Mouse (Mus musculus) liver, adult 2 months (tissue): Measurements from ENCODE around the gene Zfp523. TPM values are rescaled to one million over a fixed set of nuclear protein-coding genes. Genes with fewer than 3 reads are reported as not detected.
A peak's percentile ranks its signal among the peaks of the same experiment; 100 is the strongest.

Source experiments
- DNase-seq: peaks from one replicate; pipeline ENCODE4 v3.0.0-alpha.2; 2011; ENCODE audit warnings: low read depth, low spot score; ENCODE audit errors: extremely low read depth
- H3K27ac ChIP-seq: fragments of 200-500 bp; replicated peaks from 2 replicates; pipeline ENCODE4 v1.5.1; 2012; ENCODE audit warnings: low read depth, mild to moderate bottlenecking, control low read depth, inconsistent platforms, low read length; ENCODE audit not compliant: insufficient read depth
- H3K27me3 ChIP-seq: fragments of 200-500 bp; 2 replicates; pipeline ENCODE4 v1.6.1; 2012; ENCODE audit warnings: mild to moderate bottlenecking, moderate library complexity, low read length, inconsistent platforms; ENCODE audit not compliant: control insufficient read depth, insufficient read depth
- H3K36me3 ChIP-seq: fragments of 200-500 bp; 2 replicates; pipeline ENCODE4 v1.6.1; 2012; ENCODE audit warnings: low read length, inconsistent platforms; ENCODE audit not compliant: control insufficient read depth, insufficient read depth
- H3K4me1 ChIP-seq: fragments of 200-500 bp; 2 replicates; pipeline ENCODE4 v1.6.1; 2011; ENCODE audit warnings: low read length; ENCODE audit not compliant: control insufficient read depth, insufficient read depth
- H3K4me3 ChIP-seq: fragments of 200-500 bp; 2 replicates; pipeline ENCODE4 v1.5.1; 2011; ENCODE audit warnings: low read depth, mild to moderate bottlenecking, control low read depth, low read length, moderate library complexity; ENCODE audit not compliant: insufficient read depth
- H3K79me2 ChIP-seq: fragments of 200-500 bp; 2 replicates; pipeline ENCODE4 v1.6.1; 2012; ENCODE audit warnings: inconsistent platforms, mild to moderate bottlenecking, low read length, moderate library complexity; ENCODE audit not compliant: control insufficient read depth, insufficient read depth
- H3K9ac ChIP-seq: fragments of 200-500 bp; 2 replicates; pipeline ENCODE4 v1.6.1; 2012; ENCODE audit warnings: low read depth, mild to moderate bottlenecking, control low read depth, inconsistent platforms, low read length
- CTCF ChIP-seq: fragments of 200-500 bp; IDR thresholded peaks from 2 replicates; pipeline ENCODE4 v1.5.1; 2011; ENCODE audit warnings: low read depth, low read length, control low read depth
- POLR2A ChIP-seq: fragments of 200-500 bp; IDR thresholded peaks from 2 replicates; pipeline ENCODE4 v1.6.1; 2011; ENCODE audit warnings: low read length, control low read depth; ENCODE audit not compliant: insufficient read depth; ENCODE audit errors: extremely low read depth
- WGBS: fragments of 180-500 bp; shearing (Covaris S2); methylation state at CpG from one replicate; pipeline ENCODE4 v1.1.7; 2018; 5-methylcytosine and 5-hydroxymethylcytosine counted together
- polyA plus RNA-seq: library from polyadenylated mRNA; depleted of rRNA; stranded (reverse); fragments of >200 nt; gene quantifications from 2 replicates; pipeline ENCODE4 v1.2.3, GENCODE M21; 2012
- total RNA-seq: library from RNA; depleted of rRNA; stranded (reverse); fragments of >200 nt; gene quantifications from 2 replicates; pipeline ENCODE4 v1.2.3, GENCODE M21; 2014

Zfp523 gene
- total and polyA plus RNA-seq, 2 experiments: 10.4 to 33.6 TPM

DNA sequence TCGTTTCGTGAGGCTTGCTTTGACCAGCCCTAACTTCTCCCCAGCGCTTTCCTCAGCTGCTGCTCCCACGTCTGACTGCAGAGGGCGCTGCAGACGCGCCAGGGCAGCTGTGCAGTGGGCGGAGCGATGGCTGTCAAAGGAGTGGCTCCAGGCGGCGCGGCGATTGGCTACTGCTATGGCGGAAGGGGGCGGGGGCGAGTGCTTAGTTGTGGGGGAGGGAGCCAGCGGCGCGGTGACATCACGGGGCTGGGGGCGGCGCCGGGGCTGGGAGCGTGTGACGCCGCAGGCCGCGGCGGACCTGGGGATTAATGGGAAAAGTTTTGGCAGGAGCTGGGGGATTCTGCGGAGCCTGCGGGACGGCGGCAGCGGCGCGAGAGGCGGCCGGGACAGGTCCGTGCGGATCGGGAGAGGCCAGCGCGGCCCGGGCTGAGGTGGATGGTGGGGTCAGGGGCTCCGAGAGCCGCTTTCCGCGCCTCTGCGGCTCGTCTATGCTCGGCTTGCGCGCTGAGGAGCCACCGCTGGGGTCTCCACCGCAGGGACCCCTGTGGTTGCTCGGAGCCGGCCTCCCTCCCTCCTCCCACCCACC is 55.6 kb downstream of the Zfp523 start, which contains the start of gene Ppard:
Gene Ppard (plus strand): TSS at position 226 of the 586 bp plus-strand sequence.
- no peaks in the 10 kb centered on the region for H3K36me3 ChIP-seq
- H3K27ac ChIP-seq: peak within 1 kb of the TSS; percentile 79
- under 1% methylated on average over 57 of the region's 57 CpGs for WGBS
- peaks cover 8% of the 10 kb centered on the region; the same call in 1 of the 2 replicates for H3K79me2 ChIP-seq
- H3K9ac ChIP-seq: peak within 1 kb of the TSS; percentile 92
- H3K27me3 ChIP-seq: no peaks in the 10 kb centered on the region
- TF ChIP-seq CTCF (peak; percentile 99), POLR2A (peak; percentile 89; the same call in 1 of the 2 replicates)
- DNase-seq: peak; percentile 78
- peaks cover 32% of the 10 kb centered on the region for H3K4me1 ChIP-seq
- H3K4me3 ChIP-seq: peak within 1 kb of the TSS; percentile 76

DNA sequence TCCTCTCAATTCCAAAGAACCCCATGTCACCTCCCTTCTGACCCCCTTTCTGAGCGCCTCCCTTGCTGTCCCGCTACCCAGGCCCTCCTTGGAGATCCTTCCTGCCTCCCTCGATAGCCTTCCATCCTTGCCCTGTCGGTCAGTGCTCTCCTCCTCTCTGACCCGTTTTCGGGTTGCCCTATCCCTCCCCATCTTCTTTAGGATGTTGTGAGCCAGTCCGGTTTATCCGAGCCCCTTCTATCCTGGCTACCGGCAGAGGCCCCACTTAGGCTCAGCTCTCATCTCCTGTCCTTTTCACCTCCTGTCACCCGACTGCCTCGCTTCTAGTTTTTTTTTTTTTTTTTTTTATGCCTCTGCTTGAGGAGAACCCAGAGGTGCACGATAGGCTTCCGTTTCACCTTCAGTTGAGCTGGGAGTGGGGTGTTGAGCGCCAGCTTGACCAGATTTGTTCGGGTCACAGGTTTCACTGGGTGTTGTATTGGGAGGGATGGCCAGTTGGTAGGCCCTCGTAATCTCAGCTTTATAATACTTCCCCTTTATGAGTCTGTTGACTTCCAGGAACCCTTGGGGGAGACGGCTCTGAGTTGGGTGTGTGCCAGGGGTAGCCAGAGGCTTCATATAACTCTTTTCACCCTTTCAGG is 56.3 kb downstream of the Zfp523 start:
- no peak for TF ChIP-seq POLR2A
- no peak for TF ChIP-seq CTCF
- peaks cover 32% of the 10 kb centered on the region for H3K4me1 ChIP-seq
- peak overlapping the region; percentile 76 for H3K4me3 ChIP-seq
- H3K27me3 ChIP-seq: no peaks in the 10 kb centered on the region
- DNase-seq: peak; percentile 29
- H3K27ac ChIP-seq: peak overlapping the region; percentile 79
- WGBS: under 1% methylated on average over 16 of the region's 17 CpGs
- H3K79me2 ChIP-seq: peaks cover 12% of the 10 kb centered on the region; the same call in 1 of the 2 replicates
- peak overlapping the region; percentile 92 for H3K9ac ChIP-seq
- H3K36me3 ChIP-seq: no peaks in the 10 kb centered on the region

DNA sequence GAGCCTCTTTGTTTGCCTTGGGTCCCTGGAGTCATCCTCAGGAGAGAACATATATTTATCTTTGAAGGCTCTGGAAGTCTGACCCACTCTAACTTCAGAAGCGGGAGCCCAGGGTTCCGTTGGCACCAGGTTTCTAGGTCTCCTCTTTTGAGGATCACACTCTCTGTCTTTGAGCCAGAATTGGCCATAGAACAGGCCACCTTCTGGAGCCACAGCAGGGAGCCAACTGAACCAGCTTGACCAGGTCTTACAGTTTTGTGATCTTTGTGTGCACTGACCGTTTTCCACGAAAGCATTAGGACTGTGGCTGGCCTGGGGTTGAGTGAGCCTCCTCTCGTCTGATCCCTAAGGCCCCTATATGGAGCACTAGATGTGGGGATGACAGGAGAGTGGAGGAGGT is 57.7 kb downstream of the Zfp523 start:
- TF ChIP-seq POLR2A (no peak), CTCF (no peak)
- 49% methylated on average over 5 of the region's 5 CpGs for WGBS
- Histone ChIP-seq H3K4me3 (no peak overlapping the region), H3K36me3 (no peaks in the 10 kb centered on the region), H3K27ac (no peak overlapping the region), H3K27me3 (no peaks in the 10 kb centered on the region), H3K9ac (no peak overlapping the region), H3K4me1 (peaks cover 32% of the 10 kb centered on the region), H3K79me2 (peaks cover 17% of the 10 kb centered on the region; the same call in 1 of the 2 replicates)
- peak; percentile 33 for DNase-seq

DNA sequence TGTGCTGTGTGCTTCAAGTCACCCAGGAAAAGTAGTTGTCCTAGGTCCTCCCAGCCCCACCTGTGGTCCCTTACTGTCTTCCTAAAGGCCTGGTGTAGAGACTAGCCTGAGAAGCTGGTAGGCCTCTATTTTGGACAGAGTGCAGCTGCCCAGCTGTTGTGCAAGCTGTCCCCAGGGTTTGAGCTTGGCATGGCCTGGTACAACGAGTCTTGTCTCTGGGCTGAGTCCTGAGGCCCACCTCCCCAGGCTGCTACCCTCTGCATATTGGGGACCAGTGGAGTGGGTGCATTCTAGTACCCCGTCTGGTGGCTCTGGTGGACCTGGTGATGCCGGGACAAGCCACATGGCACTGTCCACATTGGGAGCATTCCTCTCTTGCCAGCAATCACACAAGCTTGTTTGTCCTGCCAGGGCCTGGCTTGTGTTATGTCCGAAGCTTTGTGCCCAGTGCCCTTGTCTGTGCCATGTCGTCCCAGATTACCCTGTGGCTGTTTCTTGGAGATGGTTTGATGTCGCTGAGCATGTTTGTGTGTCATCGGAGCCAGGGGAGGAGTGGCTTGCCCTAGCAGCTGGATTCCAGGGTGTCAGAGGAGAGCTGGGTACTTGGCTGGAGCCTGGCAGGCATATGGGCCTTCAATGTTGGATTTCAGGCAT is 59.2 kb downstream of the Zfp523 start:
- DNase-seq: peak; percentile 95
- WGBS: 26% methylated on average over 7 of the region's 7 CpGs
- Histone ChIP-seq H3K27me3 (no peaks in the 10 kb centered on the region), H3K79me2 (peaks cover 17% of the 10 kb centered on the region; the same call in 1 of the 2 replicates), H3K4me1 (peaks cover 34% of the 10 kb centered on the region), H3K4me3 (no peak overlapping the region), H3K27ac (peak overlapping the region; percentile 66), H3K36me3 (no peaks in the 10 kb centered on the region), H3K9ac (peak overlapping the region; percentile 9; the same call in 1 of the 2 replicates)
- no peak for TF ChIP-seq CTCF
- TF ChIP-seq POLR2A: no peak

DNA sequence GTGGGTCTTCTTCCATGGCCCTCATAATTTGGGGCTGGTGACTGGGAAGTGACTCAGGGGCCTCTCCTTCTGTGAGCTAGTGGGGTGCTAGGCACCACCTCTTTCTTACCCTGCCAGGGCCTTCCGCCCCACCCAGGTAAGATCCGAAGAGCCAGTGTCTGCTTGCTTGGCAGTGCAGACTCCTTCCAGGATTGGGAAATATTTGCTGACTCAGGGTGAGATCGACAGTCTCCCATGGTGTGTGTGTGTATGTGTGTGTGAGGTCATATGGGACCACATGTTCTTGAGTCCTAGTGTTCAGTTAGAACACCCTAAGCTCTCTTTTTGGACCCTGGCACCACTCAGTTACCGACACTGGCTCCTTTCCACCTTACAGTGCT is 59.7 kb downstream of the Zfp523 start:
- no peaks in the 10 kb centered on the region for H3K36me3 ChIP-seq
- 26% methylated on average over 4 of the region's 4 CpGs for WGBS
- no peak for TF ChIP-seq POLR2A
- no peak for TF ChIP-seq CTCF
- H3K4me3 ChIP-seq: no peak overlapping the region
- peaks cover 22% of the 10 kb centered on the region for H3K79me2 ChIP-seq
- no peaks in the 10 kb centered on the region for H3K27me3 ChIP-seq
- H3K27ac ChIP-seq: peak overlapping the region; percentile 66
- DNase-seq: peak; percentile 68
- H3K9ac ChIP-seq: peak overlapping the region; percentile 17; the same call in 1 of the 2 replicates
- H3K4me1 ChIP-seq: peaks cover 38% of the 10 kb centered on the region

DNA sequence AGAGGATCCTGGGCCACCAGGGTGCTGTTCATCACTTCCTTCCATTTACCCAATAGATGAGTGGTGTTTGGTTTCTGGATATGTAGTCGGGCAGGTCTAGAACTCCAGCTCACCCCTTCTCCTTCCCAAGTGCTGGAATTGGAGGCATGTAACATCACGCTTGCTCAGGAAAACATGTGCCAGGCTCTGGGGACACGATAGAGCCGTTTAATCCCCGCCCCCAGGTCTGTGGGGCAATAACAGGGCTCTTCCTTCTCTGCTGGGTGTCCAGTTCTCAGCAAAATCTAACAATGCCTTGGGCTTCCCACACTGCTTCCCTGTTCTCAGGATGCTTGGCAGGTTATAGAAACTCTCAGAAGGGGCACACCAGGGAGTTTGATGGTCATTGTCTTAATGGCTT is 60.4 kb downstream of the Zfp523 start:
- DNase-seq: no peak
- no peak overlapping the region for H3K9ac ChIP-seq
- H3K27me3 ChIP-seq: no peaks in the 10 kb centered on the region
- H3K27ac ChIP-seq: 0 out of 2 replicates have a peak overlapping the region, but pooled peaks have one; percentile 66
- H3K79me2 ChIP-seq: peaks cover 29% of the 10 kb centered on the region
- TF ChIP-seq CTCF (no peak), POLR2A (no peak)
- no peak overlapping the region for H3K4me3 ChIP-seq
- WGBS: 44% methylated on average over 5 of the region's 5 CpGs
- H3K4me1 ChIP-seq: peaks cover 38% of the 10 kb centered on the region
- no peaks in the 10 kb centered on the region for H3K36me3 ChIP-seq
